Comparison of ENCODE assay signal across 9 mouse cellular contexts in the genomic region with DNA sequence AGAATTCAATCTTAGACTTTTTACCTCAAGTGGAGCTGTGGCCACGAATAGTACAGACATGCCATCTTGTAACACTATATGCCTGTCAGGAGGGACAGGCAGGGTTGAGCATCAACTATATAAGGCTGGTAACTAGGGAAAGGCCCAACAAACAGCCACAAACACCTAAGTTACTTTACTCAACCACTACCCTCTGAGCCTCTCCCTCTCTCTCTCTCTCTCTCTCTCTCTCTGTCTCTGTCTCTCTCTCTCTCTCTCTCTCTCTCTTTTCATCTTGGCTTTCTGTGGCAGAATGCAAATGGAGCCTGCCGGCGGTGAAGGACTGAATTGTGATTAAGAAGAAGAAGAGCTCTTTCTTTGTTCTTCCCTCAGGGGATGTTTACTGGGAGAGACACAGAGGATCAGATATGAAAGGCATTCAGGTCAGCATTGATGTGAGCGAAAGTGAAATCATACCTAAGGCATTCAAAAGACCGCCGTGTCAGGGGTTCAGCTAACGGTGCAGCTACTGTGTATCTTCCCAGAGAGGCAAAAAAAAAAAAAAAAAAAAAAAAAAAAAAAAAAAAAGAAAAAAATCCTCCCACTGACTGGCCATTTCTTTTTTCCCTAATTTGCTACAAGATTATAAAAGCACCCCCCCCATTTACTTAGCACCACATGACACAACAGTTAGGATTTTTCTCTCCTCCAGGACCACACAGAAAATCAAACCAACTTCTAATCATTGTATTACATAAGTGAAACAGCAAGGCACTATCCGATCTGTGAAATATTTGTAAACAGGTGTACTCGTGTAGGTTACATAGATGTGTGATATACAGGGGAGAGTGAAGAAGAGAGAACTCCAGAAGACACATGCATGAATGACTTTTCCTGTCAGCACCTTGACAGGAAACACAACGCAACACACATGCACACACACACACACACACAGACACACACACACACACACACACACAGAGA. TPM values are rescaled to one million over a fixed set of nuclear protein-coding genes. Genes with fewer than 3 reads are reported as not detected.
DNase-seq lines count a peak whose midpoint lies in the region; ATAC-seq and TF ChIP-seq lines count a peak whose summit lies in the region.
"Had no signal": no experiment of that assay in that cellular context is flagged by ENCODE, and none has a peak within 500 bp of the region (broad histone marks: within the 10 kb centered on the region; RNA-seq: fewer than 3 reads in every experiment).

No protein-coding gene starts in this region.

- H3K4me2 ChIP-seq in heart, embryonic 13.5 days, result peak overlapping the region; percentile 81
- peak overlapping the region; percentile 45 for H3K4me2 ChIP-seq in heart, postnatal 0 days (ENCODE audit: low read depth, low read length)
- peak overlapping the region; percentile 33 for H3K4me2 ChIP-seq in midbrain, postnatal 0 days (ENCODE audit: low read depth, low read length, poor library complexity, severe bottlenecking)

- H3K36me3 ChIP-seq in heart, embryonic 13.5 days, result 0 out of 2 replicates have a peak, but pooled peaks cover 3% of the 10 kb centered on the region
- H3K36me3 ChIP-seq in heart, postnatal 0 days (replicated peaks; ENCODE audit: control insufficient read depth, insufficient read depth, low read length), result no peaks in the 10 kb centered on the region
- no peaks in the 10 kb centered on the region for H3K36me3 ChIP-seq in midbrain, postnatal 0 days (ENCODE audit: insufficient read depth, low read length)

- 20% methylated on average over 10 of the region's 10 CpGs for WGBS in heart, embryonic 13.5 days
- WGBS in heart, postnatal 0 days, result 23% methylated on average over 10 of the region's 10 CpGs
- WGBS in midbrain, postnatal 0 days, result 19% methylated on average over 10 of the region's 10 CpGs

- no peaks in the 10 kb centered on the region for H3K27me3 ChIP-seq in heart, embryonic 13.5 days (replicated peaks)
- H3K27me3 ChIP-seq in heart, postnatal 0 days (ENCODE audit: control insufficient read depth, insufficient read depth, low read length), result no peaks in the 10 kb centered on the region
- H3K27me3 ChIP-seq in midbrain, postnatal 0 days (ENCODE audit: insufficient read depth, low read length), result no peaks in the 10 kb centered on the region

- peak overlapping the region; percentile 77 for H3K27ac ChIP-seq in heart, embryonic 13.5 days (replicated peaks)
- H3K27ac ChIP-seq in heart, postnatal 0 days (ENCODE audit: low read depth), result peak overlapping the region; percentile 74
- H3K27ac ChIP-seq in midbrain, postnatal 0 days (ENCODE audit: low read depth, low read length), result peak overlapping the region; percentile 4; the same call in 1 of the 2 replicates

- peak overlapping the region; percentile 37 for H3K4me3 ChIP-seq in heart, embryonic 13.5 days
- H3K4me3 ChIP-seq in heart, postnatal 0 days (ENCODE audit: low read depth, low read length), result peak overlapping the region; percentile 19; the same call in 1 of the 2 replicates
- no peak overlapping the region for H3K4me3 ChIP-seq in midbrain, postnatal 0 days (ENCODE audit: low read depth, low read length)

- H3K9me3 ChIP-seq in heart, embryonic 13.5 days, result no peaks in the 10 kb centered on the region
- H3K9me3 ChIP-seq in heart, postnatal 0 days (replicated peaks; ENCODE audit: control insufficient read depth, low read length), result no peaks in the 10 kb centered on the region
- H3K9me3 ChIP-seq in midbrain, postnatal 0 days (ENCODE audit: low read length), result no peaks in the 10 kb centered on the region

- peak overlapping the region; percentile 71 for H3K9ac ChIP-seq in heart, embryonic 13.5 days
- 0 out of 2 replicates have a peak overlapping the region, but pooled peaks have one; percentile 30 for H3K9ac ChIP-seq in heart, postnatal 0 days (replicated peaks; ENCODE audit: low read depth, low read length)
- H3K9ac ChIP-seq in midbrain, postnatal 0 days (replicated peaks; ENCODE audit: low read length, poor library complexity, severe bottlenecking), result no peak overlapping the region; the same call in 1 of the 2 replicates

- ATAC-seq in heart, embryonic 13.5 days (ENCODE audit: extremely low read depth, insufficient number of reproducible peaks, low FRiP score, low TSS enrichment), result no peak
- peak; percentile 57; the same call in 1 of the 2 replicates for ATAC-seq in heart, postnatal 0 days (ENCODE audit: insufficient read depth, low read depth)
- no peak for ATAC-seq in midbrain, postnatal 0 days (ENCODE audit: low FRiP score)

- no peak for TF ChIP-seq EP300 in heart, postnatal 0 days (IDR thresholded peaks at IDR 0.05; ENCODE audit: low read depth)

- DNase-seq in heart, postnatal 4 days, result no peak
- DNase-seq in ZHBTc4 (ENCODE audit: low read depth, low spot score), result peak; percentile 5
- DNase-seq in heart, postnatal 0 days (ENCODE audit: low spot score), result no peak
- DNase-seq in midbrain, postnatal 0 days (ENCODE audit: low spot score), result no peak
- DNase-seq in layer of hippocampus, adult 18-20 months (ENCODE audit: low spot score in 2 of 2), result no peak
- DNase-seq in thymus, postnatal 4 days, result no peak
- no peak for DNase-seq in adrenal gland, postnatal 14 days
- DNase-seq: cerebellum, adult 8-10 months had no signal

- TF ChIP-seq CTCF in heart, postnatal 0 days (IDR thresholded peaks at IDR 0.05; ENCODE audit: low read depth), result no peak
- no peak for TF ChIP-seq CTCF in midbrain, postnatal 0 days (IDR thresholded peaks at IDR 0.05)

- H3K4me1 ChIP-seq in heart, embryonic 13.5 days, result peaks cover 95% of the 10 kb centered on the region
- H3K4me1 ChIP-seq in heart, postnatal 0 days (ENCODE audit: control insufficient read depth, insufficient read depth), result peaks cover 67% of the 10 kb centered on the region
- H3K4me1 ChIP-seq in midbrain, postnatal 0 days (ENCODE audit: insufficient read depth, low read length), result no peaks in the 10 kb centered on the region

RNA-seq across cellular contexts. Expression of a gene that starts 13.9 kb away (rescaled TPM):
- polyA plus RNA-seq in heart, embryonic 13.5 days (2015; fragmentation: Nextera tagmentation; extraction: Ambion mirVana), result 21.8 and 22.4 TPM in 2 replicates
- total RNA-seq in heart, postnatal 4 days (2021), result 10 to 100 TPM; 59.7 to 66.5 TPM
- 36.4 and 41.2 TPM in 2 replicates for total RNA-seq in heart, postnatal 0 days (2014; rRNA removed; ENCODE audit: low replicate concordance)
- polyA plus RNA-seq in heart, postnatal 0 days (2015; fragmentation: Nextera tagmentation; extraction: Ambion mirVana), result 13.4 and 13.6 TPM in 2 replicates
- 39.6 and 48.1 TPM in 2 replicates for total RNA-seq in midbrain, postnatal 0 days (2014; rRNA removed)
- 13.4 and 15.3 TPM in 2 replicates for polyA plus RNA-seq in midbrain, postnatal 0 days (2015; fragmentation: Nextera tagmentation; extraction: Ambion mirVana)
- 100 to 1,000 TPM; 381 to 385 TPM for total RNA-seq in layer of hippocampus, adult 18-20 months (2021)
- total RNA-seq in adrenal gland, postnatal 14 days (2021), result 153 and 158 TPM in 2 replicates

Comparison
In these comparisons a context has a peak if more than half of its experiments do, and no peak if none do; other contexts are left out.
1. H3K27ac ChIP-seq: peak in every context shown above with its lines; median percentile 77 in heart, embryonic 13.5 days; 74 in heart, postnatal 0 days; 4 in midbrain, postnatal 0 days.